Mouse (Mus musculus): ENCODE measurements around the gene Lmod3.

Lmod3 gene

DNA sequence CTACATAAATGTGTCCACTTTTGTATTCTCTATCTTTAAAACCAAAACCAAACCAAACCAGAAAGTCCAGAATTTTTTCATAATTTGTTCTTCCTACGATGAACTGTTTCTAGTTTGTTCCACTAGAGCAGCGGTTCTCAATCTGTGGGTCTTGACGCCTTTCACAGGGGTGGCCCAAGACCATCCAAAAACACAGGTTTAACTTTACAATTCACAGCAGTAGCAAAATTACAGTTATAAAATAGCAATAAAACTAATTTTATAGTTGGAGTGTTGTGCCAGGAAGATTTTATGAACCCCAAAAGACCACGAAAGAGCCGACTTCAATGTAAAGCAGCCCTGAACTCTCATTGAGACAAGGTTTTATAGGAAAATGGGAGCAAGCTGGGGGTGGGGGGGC lies 16.5 kb downstream of the Lmod3 start:
- in situ Hi-C loops (cut with MboI; ENCODE audit: unreplicated experiment in 2 of 2), result no loop called here

DNA sequence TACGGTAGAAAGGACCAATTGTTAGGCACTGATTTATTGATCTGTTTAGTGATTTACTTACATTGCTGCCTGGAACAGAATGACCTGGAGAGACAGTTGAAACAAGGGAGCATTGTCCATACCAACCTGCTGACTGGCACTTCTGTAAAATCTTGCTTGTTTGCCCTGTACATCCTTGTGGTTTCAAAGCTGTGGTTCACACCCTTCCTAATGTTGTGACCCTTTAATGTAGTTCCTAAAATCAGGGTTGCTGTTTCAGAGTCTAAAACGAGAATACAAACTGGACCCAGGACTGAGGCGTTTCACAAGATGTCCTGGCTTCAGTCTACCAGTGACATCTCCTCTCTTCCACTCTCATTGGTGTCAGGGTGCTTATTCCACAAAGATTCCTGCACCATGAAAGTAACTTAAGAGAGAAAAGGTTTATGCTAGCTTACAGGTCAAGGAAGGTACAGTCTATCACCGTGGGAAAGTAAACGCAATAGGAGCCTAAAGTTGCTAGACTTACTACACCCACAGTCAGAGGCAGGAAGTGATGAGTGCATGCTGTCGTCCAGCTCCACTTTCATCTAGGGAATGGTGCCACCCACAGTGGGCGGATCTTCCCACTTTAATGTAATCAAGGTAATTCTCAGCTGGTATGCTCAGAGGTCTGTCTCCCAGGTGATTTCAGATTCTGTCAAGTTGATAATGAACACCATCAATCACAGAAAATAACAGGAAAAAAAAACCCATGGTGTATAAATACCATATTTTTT lies 17.5 kb downstream of the Lmod3 start:
- in situ Hi-C loops (cut with MboI; ENCODE audit: unreplicated experiment in 2 of 2), result no loop called here

- in situ Hi-C loops (cut with MboI; ENCODE audit: unreplicated experiment in 2 of 2), result no loop called here
Measured at GRCm38 (mm10) chr6:97227067-97227847, 25.3 kb downstream of the Lmod3 start.

GRCm38 (mm10) chr6:97226083-97226491 lies 26.5 kb downstream of the Lmod3 start:
- in situ Hi-C loops (cut with MboI; ENCODE audit: unreplicated experiment in 2 of 2), result no loop called here

DNA sequence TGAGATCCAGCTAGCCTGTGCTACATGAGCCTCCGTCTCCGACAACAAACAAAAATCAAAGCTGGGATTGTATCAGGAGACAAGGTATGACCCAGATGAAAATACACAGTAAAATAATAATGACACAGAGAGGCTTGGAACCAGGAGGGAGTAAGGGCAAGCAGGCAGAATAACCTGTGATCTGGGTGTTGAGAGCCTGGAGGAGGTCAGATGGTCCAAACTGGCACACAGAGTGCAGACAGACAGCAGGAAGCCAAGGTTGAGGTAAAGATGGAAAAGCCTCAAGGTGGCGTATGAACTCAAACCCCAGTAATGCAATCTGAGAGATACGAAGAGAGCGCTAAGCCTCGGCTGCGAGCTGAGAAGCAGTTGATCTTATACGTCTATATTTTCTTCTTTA lies 28.1 kb downstream of the Lmod3 start:
- in situ Hi-C loops (cut with MboI; ENCODE audit: unreplicated experiment in 2 of 2), result no loop called here

- in situ Hi-C loops (cut with MboI; ENCODE audit: unreplicated experiment in 2 of 2), result no loop called here
Measured at GRCm38 (mm10) chr6:97223566-97223965, 29.0 kb downstream of the Lmod3 start.

DNA sequence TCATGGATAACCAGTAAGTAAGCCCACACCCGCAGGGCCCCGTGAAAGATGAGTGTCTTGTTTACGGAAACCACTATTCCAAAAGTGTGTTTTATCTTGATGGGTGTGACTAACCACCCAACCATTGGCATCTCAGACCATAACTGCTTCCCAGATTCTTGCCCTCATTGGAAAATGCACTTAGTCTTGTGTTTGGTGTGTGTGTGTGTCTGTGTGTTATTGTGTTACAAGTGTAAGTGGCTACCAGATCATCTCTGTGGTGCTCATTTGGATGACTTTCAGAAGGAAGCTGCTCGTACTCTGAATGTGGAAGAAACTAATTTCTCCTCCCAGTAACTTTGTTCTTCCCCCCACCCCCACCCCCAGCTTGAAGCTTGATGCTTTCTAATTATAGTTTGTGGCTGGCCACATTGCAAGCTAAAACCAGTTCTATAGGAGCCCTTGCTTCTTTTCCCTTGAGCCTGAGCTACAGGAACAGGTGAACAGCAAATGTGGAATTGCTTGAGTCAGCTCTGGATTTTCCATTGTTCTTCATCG lies 29.6 kb downstream of the Lmod3 start:
- in situ Hi-C loops (cut with MboI; ENCODE audit: unreplicated experiment in 2 of 2), result no loop called here

DNA sequence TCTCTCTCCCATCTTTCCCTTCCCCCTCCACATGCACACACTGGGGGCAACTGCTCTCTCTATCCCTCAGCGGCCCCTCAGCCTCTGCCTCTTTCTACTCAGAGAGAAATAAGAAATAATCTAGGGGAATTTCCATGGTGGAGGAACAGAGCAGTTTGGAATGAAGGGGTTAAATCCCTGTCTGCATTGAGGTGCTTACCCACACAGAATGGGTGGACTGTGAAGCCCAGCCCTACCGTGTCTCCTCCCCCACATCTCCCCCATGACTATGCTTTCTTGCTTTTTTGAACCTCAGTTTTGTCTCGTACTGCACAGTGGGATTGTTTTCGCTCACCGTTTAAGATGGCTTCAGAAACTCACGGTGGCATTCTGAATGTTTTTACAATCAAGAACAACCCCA lies 30.2 kb downstream of the Lmod3 start:
- in situ Hi-C loops (cut with MboI; ENCODE audit: unreplicated experiment in 2 of 2), result no loop called here

- in situ Hi-C loops (cut with MboI; ENCODE audit: unreplicated experiment in 2 of 2), result no loop called here
Measured at GRCm38 (mm10) chr6:97221205-97222025, 31.1 kb downstream of the Lmod3 start.

- in situ Hi-C loops (cut with MboI; ENCODE audit: unreplicated experiment in 2 of 2), result no loop called here
Measured at GRCm38 (mm10) chr6:97220672-97221071, 31.9 kb downstream of the Lmod3 start.

DNA sequence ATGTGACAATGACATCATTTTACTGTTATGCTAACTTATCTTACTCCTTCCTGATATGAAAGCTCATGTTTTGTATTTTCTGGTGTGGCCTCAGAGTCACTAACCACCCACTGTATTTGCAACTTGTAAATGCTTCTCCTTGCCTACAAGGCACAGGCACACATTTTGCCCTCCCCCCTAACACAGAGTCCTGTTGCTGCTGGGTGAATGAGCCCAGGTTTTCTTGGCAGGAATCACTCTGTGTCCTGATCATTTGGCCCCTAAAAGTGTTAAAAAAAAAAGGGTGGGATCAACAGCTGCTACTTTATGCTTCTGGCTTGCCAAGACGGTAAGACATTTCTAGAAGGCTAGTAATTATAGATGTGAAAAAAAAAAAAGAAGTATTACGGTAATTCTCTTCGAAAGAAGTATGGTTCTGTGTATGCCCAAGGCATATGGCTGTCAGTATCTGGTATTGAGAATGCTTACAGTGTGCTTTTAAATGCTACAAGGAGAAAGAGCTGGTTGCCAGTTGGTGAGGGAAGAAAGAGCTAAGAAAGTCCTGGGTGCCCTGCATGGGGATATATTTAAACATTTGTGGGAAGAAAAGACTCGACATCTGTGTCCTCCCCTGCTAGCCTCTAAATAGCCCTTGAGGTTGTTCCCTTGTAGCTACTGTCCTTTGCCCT lies 36.3 kb downstream of the Lmod3 start:
- in situ Hi-C loops (cut with MboI; ENCODE audit: unreplicated experiment in 2 of 2), result loop anchor here in 1 of 2 experiments (5.0 kb wide), 1 partner anchor 39 kb away; the partner anchor contains the start of gene Tmf1

DNA sequence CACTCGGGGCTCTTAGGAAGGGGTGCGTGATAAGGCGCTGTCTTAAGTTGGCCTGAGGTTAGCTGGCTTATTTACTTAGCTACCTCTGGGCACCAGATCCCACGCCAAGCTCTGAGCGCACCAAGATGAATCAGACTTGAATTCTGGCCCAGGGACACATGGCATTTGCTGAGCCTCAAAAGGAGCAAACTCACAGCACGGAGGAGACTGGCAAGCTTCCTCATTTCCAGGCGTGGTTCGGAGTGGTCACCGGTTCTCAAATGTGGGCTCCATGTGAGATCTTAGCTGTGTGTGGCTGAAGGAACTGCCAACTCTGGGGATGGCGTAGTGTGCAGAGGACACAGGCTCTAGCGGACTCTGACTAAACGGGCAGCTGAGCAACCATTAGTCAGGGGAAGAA lies 40.6 kb downstream of the Lmod3 start:
- in situ Hi-C loops (cut with MboI; ENCODE audit: unreplicated experiment in 2 of 2), result loop anchor here in 1 of 2 experiments (5.0 kb wide), 1 partner anchor 35 kb away; the partner anchor contains the start of gene Tmf1

DNA sequence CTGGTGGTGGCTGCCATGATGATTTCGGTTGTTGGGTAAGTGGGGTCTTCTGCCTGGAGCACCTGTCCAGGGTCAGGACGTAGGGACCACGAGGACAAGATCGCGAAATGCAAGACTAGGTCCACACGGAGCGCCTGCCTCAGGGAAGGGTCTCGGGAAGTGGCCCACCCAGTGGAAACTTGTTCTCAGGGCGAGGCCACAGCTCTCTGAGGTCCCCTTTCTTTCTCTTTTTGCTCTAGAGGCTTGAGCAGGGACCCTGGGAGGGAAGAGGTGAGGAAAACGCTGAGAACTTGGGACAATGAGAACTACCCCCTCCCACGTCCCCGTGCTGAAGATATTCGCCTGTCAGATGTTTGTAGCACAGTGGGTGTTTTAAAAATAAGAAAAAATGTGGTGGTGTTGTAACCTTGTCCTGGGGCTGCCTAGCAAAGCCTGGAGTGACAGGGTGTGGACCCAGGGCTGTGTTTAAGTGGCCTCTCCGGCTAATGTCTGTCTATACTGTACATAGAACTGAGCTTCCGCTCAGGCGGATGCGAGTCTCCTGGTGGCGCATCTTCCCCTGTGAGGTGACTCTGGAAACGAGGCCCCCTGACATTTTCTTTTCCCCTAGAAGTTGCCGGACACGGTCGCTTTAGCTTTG lies 41.5 kb downstream of the Lmod3 start:
- in situ Hi-C loops (cut with MboI; ENCODE audit: unreplicated experiment in 2 of 2), result loop anchor here in 1 of 2 experiments (5.0 kb wide), 1 partner anchor 34 kb away; the partner anchor contains the start of gene Tmf1

DNA sequence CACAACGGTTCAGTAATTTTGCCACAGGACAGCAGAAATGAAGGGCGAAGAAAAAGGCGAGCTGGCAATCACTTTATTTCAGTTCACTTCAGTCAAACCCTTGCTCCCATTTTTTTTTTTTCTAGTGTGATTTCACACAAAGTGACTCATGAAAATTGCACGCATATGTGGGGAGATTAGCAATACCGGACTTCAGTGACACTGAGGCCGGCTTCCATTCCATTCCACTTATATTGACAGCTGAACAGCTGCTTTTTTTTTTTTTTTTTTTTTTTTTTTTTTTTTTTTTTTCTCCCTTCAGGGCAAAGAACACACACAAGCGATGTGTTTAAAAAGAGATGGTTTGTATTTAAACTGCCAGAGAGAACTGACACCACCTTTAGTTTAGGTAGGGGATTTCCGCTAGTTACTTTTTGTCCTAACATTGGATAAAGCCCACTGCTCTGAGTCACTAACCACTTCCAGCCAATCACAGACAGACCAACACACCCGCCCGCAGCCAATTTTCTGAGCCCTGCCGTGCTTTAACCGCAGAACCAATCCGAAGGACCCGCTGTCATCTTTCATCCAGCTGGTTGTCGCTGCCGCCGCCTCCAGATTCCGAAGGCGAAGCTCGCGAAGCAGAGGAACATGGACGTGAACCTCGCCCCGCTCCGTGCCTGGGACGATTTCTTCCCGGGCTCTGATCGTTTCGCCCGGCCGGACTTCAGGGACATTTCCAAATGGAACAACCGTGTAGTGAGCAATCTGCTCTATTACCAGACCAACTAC lies 42.2 kb downstream of the Lmod3 start, which contains the start of gene Arl6ip5:
Gene Arl6ip5, plus strand, starts transcription at position 499 of the 771 bp plus-strand sequence.
- in situ Hi-C loops (cut with MboI; ENCODE audit: unreplicated experiment in 2 of 2), result loop anchor here in 1 of 2 experiments (5.0 kb wide), 1 partner anchor 33 kb away; the partner anchor contains the start of gene Tmf1

DNA sequence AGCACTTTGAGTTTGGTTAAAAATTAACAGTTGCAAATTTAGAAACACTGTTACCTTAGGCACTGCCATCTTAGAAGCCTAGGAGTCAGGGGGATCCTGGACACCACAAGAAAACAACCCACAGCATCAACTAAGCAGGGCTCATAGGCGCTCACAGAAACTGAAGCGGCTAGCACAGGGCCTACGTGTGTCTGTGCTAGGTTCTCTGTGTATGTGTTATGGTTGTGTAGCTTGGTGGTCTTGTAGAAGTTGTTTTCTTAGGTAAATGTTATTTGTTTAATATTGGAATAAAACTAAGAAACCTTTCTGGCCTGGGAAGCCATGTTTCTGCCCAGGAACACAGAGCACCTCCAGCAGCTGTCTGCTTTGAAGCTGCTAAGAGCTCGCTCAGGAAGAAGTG lies 42.8 kb downstream of the Lmod3 start:
- in situ Hi-C loops (cut with MboI; ENCODE audit: unreplicated experiment in 2 of 2), result loop anchor here in 1 of 2 experiments (5.0 kb wide), 1 partner anchor 32 kb away; the partner anchor contains the start of gene Tmf1

DNA sequence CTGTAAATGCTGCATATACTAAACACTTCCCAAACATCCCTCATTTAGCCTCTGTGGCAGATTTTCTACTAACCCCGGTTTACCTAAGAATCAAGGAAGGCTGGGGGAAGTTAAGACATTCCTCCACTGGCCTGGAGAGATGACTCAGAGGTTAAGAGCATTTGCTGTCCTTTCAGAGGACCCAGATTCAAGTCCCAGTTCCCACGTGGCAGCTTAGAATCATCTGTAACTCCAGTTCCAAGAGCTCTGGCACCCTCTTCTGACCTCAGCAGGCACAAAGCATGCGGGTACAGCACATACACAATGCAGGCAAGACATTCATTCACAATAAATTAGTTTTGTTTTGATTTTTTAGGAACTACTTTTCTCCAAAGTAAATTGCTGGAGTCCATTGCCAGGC lies 43.4 kb downstream of the Lmod3 start:
- in situ Hi-C loops (cut with MboI; ENCODE audit: unreplicated experiment in 2 of 2), result no loop called here

DNA sequence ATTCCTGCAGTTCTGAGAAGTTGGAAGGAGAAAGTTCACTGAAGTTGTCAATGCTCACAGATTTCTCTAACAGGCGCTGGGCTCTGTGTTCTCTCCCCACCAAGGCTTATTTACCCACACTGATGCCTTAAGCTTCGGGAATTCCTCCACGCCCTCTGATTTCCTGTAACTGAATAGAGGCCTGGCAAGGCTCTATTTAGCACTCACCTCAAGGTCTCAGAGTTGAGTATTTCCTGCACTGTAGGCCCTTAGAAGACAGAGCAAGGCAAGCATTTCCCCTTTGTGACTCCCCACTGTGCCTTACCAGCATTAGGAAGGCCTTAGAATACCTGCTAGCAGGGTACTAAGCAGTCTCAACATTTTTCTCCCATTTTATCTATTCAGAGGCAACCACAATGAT lies 44.2 kb downstream of the Lmod3 start:
- in situ Hi-C loops (cut with MboI; ENCODE audit: unreplicated experiment in 2 of 2), result no loop called here

DNA sequence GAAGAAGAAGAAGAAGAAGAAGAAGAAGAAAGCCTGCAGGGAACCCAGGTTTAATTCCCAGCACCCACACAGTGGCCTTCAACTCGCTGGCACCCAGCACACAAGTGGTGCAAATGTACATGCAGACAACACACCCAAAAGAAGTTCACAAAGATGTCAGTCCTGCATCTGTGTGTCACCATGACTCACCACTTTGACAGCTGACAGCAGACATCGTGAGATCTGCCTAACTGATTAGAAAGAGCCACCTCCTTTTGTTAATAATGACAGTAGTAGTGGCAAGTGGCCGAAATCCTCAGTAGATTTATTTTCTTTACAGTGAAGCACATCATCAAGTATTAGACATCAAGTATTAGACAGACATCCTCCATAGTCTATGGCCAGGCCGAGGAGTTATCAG lies 45.5 kb downstream of the Lmod3 start:
- in situ Hi-C loops (cut with MboI; ENCODE audit: unreplicated experiment in 2 of 2), result no loop called here

Data from v-Abl transformed pro-B cells (cell line).